Mouse (Mus musculus): ENCODE measurements at regions not wholly inside any gene's neighbourhood (a gene's known extent, or its start where the extent isn't known, plus 50 kb on each side); places are given as distances from the start of the nearest gene placed in this dataset.

DNA sequence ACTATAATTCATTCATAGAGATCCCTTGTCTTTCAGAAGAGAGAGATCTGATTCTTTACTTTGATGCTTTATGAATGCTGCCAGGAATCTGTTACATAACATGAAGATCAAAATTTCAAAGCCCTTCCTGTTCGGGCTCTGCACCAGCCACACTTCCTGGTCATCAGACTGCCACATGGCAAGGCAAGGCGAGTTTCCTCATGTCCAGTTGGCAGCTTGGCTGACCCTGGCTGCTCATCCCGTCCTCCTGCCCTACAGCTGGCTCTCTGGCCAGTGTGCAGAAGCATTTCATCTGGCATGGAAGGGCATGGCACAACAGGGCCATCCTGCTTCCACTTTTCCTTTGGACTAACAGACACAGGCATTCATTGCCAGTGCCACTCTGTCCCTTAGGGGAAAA, 292.2 kb upstream of the Slc24a5 start:
- DNase-seq (ENCODE audit: low read depth, low spot score) = no peak

DNA sequence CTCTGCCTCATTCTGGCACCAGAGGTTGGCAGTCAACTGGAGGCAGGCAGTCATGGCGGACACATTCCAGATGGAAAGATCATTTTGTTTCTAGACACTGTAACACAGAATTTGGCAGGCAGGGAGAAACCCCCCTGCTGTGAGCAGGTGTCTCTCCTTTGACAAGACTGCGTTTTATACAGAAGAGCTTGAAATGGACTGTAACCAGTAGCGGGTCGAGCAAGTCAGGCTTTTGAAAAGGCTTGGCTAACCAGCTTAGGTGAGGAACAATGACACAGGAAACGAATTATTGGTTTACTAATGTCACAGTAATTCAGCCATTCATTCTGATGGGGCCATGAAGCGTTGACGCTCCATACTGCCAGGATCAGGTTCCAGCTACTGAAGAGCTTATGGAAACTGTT, 275.3 kb upstream of the Slc24a5 start:
- peak; percentile 27 for DNase-seq (ENCODE audit: low read depth, low spot score)

DNA sequence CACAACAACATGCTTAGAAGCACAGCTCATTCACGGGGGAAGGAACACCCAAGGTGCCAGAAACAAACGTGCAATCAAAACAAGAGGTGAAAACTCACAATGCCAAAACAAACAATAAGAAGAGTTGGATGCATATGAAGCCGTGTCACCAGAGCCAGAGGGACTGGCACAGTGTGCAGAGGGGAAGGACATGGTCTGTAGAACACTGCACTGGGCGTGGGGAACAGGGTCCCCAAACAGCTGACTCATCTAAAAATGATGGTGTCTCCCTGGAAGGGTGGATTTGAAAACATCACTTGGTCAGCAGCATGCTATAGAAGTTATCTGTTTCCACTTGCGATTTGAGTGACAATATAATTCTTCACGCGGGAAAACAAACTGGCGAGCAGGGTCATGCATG, 256.2 kb upstream of the Slc24a5 start:
- DNase-seq (ENCODE audit: low read depth, low spot score) = no peak

DNA sequence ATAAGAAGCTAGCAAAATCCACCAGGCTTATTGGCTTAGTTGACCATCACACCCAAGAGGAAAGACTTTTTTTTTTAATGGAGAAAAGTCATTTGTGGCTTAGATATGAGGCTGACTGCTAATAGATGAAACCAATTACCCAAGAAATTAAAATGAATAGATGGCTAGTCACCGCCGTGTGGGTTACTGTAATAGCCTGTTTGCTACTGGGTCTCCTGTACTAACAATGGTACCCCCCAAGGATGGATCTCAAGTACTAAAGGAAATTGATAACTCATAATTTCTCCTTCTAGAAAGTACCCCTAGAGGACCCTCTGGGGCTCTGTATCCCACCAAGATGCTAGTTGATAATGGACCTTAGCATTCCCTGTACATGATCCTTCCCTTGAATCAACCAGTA, 251.1 kb upstream of the Slc24a5 start:
- no peak for DNase-seq (ENCODE audit: low read depth, low spot score)

DNA sequence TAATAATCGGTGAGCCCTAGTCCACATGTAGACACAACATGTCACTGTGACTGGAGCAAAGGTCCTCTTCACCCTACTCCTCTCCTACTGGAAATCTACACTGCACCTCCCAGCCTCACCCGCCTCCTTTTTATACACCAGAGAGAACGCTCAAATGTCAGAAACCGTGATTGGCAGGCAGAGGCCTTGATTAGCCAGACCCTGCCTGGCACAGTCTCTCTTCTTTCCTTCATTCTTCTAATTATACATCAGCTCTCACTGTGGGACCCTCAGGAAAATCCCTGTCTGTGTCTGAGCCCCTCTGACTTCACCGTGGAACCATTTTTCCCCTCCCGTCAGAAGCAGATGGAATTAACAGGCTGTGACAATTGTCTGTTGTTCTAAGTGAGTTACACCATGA, 248.1 kb upstream of the Slc24a5 start:
- no peak for DNase-seq (ENCODE audit: low read depth, low spot score)

GRCm38 (mm10) chr2:124820821-124821220, 247.1 kb upstream of the Slc24a5 start:
- DNase-seq (ENCODE audit: low read depth, low spot score) = no peak

GRCm38 (mm10) chr2:124821366-124821765, 246.6 kb upstream of the Slc24a5 start:
- no peak for DNase-seq (ENCODE audit: low read depth, low spot score)

DNA sequence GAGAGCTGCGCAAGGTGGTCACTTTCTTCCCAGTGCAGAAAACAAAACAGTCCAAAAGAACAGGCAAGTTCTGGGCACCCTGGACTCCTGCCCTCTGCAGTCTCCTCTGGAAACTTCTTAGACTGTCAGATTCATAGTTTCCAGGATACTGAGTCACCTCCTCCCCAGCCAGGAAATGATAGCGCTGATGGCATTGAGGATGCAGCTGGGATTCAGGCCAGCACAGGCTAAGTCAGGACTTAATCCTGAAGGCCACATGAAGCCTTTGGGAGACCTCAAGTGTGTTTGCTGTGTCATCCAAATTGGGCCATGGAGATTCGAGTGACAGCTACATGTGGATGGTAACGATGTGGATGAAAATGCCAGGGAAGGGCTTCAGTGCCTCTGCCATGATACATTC, 219.1 kb upstream of the Slc24a5 start:
- DNase-seq (ENCODE audit: low read depth, low spot score) = no peak

DNA sequence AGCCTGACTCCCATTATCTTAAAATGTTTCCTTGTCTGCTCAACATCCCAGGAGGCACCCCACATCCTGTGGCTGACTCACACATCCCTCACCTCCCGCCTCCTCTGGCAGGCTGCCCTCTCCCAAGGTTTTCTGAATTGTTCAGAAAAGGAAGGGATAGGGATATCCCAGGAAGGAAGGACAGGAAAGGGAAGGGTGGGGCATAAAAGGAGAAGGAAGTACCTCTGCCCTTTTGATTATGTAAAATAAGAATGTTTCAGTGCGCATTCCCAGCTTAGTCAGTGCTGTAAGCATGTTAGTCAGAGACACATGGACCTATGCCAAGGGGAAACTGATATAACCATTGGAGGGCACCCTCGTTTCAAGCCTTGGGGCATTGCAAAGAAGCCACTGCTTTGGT, 209.4 kb upstream of the Slc24a5 start:
- no peak for DNase-seq (ENCODE audit: low read depth, low spot score)

DNA sequence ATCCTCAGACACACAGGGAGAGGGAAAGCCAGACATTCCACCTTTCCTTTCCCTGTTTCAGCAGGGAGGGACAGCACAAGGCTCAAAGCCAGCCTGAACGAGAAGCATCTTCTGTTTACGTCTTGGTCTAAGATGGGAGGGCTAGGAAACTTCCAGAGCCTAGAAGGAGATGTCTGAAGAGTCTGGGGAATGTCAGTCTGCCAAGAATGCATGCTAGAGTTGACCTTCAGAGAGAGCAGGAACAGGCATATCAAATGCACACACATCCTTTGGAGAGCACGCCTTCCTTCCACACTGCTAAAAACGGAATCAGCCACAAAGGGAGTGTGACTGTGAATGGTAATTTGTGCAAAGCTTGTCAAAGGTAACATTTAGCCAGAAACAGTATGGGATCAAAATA, 179.7 kb upstream of the Slc24a5 start:
- no peak for DNase-seq (ENCODE audit: low read depth, low spot score)

DNA sequence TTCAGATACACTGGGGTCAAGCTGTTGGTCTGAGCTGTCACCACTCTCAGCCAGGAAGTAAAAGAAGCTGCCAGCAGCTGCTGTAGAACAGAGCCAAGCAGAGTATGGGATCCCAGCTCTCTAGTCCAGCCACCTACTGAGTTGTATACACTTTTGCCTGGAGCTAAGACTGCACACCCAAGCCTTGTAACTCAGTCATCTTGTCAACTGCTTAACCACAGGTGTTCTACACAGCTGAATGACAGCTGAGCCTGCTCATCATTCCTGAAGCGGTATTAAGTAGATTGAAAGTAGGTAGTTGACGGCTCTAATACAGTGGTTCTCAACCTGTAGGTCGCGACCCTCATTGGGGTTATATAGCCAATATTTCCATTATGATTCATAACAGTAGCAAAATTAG, 172.9 kb upstream of the Slc24a5 start:
- DNase-seq (ENCODE audit: low read depth, low spot score) = no peak

DNA sequence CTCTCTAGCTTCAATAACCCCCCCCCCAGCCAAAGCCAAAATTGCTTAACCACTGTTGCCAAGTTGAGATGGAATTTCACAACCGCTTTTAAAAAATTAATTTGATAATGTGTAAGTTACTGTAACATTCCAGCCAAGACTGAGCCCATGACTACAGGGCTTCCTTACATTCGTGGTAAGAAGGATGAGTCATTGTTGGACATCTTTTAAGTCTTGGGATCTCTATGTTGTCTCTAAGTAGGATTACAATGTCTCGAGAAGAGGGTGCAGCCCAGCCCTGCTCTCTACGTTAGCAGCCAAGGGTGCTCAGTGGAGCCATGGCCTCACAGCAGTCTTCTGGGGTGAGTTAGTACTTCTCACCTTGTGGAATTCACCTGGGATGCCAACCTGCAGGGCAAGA, 164.4 kb upstream of the Slc24a5 start:
- DNase-seq (ENCODE audit: low read depth, low spot score) = no peak

DNA sequence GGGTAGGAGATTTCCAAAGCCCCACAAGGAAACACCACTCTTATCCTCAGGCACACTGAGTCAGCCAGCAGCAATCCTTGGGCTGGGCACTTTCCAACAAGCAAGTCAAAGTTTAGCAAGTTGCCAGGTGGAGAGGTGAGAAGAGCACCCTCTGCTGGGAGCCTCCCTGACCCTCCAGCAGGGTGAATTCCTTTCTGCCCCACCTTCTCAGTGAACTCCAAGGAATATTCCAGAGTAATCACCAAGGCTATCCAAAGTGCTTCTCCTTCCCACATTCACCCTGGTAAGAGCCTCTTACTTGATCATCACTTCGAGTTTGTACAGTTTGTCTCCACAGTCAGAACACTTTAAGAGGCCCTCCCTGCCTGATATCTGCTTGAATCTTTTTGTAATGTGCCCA, 162.8 kb upstream of the Slc24a5 start:
- DNase-seq (ENCODE audit: low read depth, low spot score) = no peak

GRCm38 (mm10) chr2:124918986-124919761, 148.8 kb upstream of the Slc24a5 start:
- no peak for DNase-seq (ENCODE audit: low read depth, low spot score)

GRCm38 (mm10) chr2:124919762-124920255, 148.1 kb upstream of the Slc24a5 start:
- DNase-seq (ENCODE audit: low read depth, low spot score) = no peak

DNA sequence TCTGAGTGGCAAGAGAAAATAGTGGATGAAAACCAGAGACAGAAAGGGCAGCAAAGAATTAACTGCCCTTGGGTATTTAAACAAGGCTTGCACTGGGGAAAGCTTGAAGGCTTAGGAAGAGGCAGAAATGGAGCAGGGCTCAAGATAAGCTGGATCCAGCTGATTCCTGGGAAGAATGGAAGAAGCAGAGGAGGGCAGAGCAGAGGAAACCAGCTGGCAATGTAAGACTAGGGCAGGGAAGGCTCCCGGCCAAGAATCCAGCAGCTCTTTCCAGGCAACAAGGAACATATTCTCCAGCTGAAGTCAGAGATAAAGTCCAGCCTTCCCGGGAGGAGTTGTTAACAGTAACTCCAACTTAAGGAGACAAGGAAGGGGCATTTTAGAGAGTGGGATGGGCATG, 147.7 kb upstream of the Slc24a5 start:
- no peak for DNase-seq (ENCODE audit: low read depth, low spot score)

- DNase-seq (ENCODE audit: low read depth, low spot score) = no peak
Measured at GRCm38 (mm10) chr2:124927882-124928758, 139.8 kb upstream of the Slc24a5 start.

- no peak for DNase-seq (ENCODE audit: low read depth, low spot score)
Measured at GRCm38 (mm10) chr2:124928759-124929113, 139.2 kb upstream of the Slc24a5 start.

DNA sequence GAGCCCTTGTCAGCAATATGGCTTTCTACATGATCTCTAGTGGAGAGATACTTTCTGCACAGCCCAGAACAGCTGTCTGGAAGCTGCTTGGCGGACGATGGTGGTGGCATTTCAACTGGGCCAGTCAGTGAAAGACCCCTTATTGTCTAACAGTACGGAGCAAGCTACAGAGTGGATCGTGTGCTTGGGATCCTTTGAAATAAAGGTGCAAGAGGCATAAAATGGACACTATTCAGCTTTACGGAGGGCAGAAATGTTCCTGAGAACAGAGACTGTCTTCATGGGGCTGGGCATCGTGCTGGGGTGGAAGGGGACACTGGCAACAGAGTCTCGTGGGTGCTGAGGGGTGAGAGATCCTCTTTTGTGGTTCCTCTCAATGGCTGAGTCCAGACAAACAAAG, 137.2 kb upstream of the Slc24a5 start:
- DNase-seq (ENCODE audit: low read depth, low spot score) = no peak

- peak; percentile 11 for DNase-seq (ENCODE audit: low read depth, low spot score)
Measured at GRCm38 (mm10) chr2:124932566-124932965, 135.4 kb upstream of the Slc24a5 start.

GRCm38 (mm10) chr2:124933876-124934275, 134.0 kb upstream of the Slc24a5 start:
- DNase-seq (ENCODE audit: low read depth, low spot score) = no peak

DNA sequence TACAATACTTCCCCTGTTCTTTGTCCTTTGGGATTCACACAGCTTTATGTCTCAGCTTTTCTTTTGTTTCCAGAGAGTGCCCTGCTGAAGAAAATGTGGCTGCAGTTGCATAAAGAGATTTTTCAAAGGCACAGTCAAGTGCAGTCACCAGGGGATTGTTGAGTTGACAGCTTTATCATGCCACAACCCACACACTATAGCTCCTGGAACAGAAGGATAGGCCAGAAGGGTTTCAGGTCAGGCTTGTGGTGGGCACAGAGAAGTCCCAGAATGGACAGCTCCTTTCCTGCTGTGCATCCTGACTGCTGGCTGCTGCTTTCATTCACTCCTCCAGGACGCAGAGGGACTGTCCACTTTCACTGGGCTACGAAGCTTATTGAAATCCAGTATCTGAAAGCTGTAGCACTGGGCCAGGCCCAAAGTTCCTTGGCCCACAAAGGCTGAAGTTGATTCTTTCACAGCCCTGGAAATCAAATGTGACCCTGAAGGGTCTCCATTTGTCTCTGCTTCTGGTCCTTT, 119.6 kb upstream of the Slc24a5 start:
- DNase-seq (ENCODE audit: low read depth, low spot score) = no peak

GRCm38 (mm10) chr2:124948812-124949211, 119.1 kb upstream of the Slc24a5 start:
- no peak for DNase-seq (ENCODE audit: low read depth, low spot score)
